Mouse (Mus musculus) neural tube, embryonic 14.5 days (tissue): Measurements from ENCODE around the gene Ppm1h. TPM values are rescaled to one million over a fixed set of nuclear protein-coding genes. Genes with fewer than 3 reads are reported as not detected.
A peak's percentile ranks its signal among the peaks of the same experiment; 100 is the strongest.
"Not testable (repeated sequence)": the region's sequence is repeated elsewhere in the genome, so short reads cannot be mapped to it uniquely, and the experiment has no call there.

Source experiments
- ATAC-seq: fragments of 200-750 bp; cut with Nextera tagmentation; 2 replicates; pipeline ENCODE4 v1.8.0; 2017; ENCODE audit warnings: low read depth, mild to moderate bottlenecking, moderate TSS enrichment, moderate library complexity
- H3K27ac ChIP-seq: fragments of 300-500 bp; sonication (generic); 2 replicates; pipeline ENCODE4 v1.5.1; 2014; ENCODE audit warnings: low read depth, mild to moderate bottlenecking, control low read depth, low read length, moderate library complexity, mixed read lengths
- H3K27me3 ChIP-seq: fragments of 300-500 bp; sonication (generic); 2 replicates; pipeline ENCODE4 v1.6.1; 2014; ENCODE audit warnings: low read length; ENCODE audit not compliant: control insufficient read depth, insufficient read depth
- H3K36me3 ChIP-seq: fragments of 300-500 bp; sonication (generic); 2 replicates; pipeline ENCODE4 v1.6.1; 2014; ENCODE audit warnings: low read length, mixed read lengths; ENCODE audit not compliant: control insufficient read depth, insufficient read depth
- H3K4me1 ChIP-seq: fragments of 300-500 bp; sonication (generic); 2 replicates; pipeline ENCODE4 v1.6.1; 2014; ENCODE audit warnings: low read length; ENCODE audit not compliant: control insufficient read depth, insufficient read depth
- H3K4me2 ChIP-seq: fragments of 300-500 bp; sonication (generic); 2 replicates; pipeline ENCODE4 v1.6.1; 2014; ENCODE audit warnings: mild to moderate bottlenecking, low read depth, low read length, control low read depth
- H3K4me3 ChIP-seq: fragments of 300-500 bp; sonication (generic); 2 replicates; pipeline ENCODE4 v1.5.1; 2014; ENCODE audit warnings: low read depth, low read length, control low read depth, mixed read lengths
- H3K9ac ChIP-seq: fragments of 300-500 bp; sonication (generic); replicated peaks from 2 replicates; pipeline ENCODE4 v1.6.1; 2014; ENCODE audit warnings: low read depth, mild to moderate bottlenecking, control low read depth, low read length, mixed read lengths
- H3K9me3 ChIP-seq: fragments of 300-500 bp; sonication (generic); 2 replicates; pipeline ENCODE4 v1.6.1; 2016; ENCODE audit warnings: low read length; ENCODE audit not compliant: control insufficient read depth
- WGBS: fragments of 180-500 bp; shearing (Covaris S2); extraction: QIAGEN DNeasy Blood & Tissue Kit; methylation state at CpG from one replicate; pipeline ENCODE4 v1.1.7; 2014; 5-methylcytosine and 5-hydroxymethylcytosine counted together
- polyA plus RNA-seq: library from polyadenylated mRNA; unstranded; fragments of >200 nt; fragmentation: Nextera tagmentation; extraction: Ambion mirVana; gene quantifications from 2 replicates; pipeline ENCODE4 v1.2.1, GENCODE M21; 2014

The Ppm1h gene
- polyA plus RNA-seq, 1 experiment from 2014 or later, result 41.5 TPM

- H3K27me3 ChIP-seq, H3K4me3 ChIP-seq, H3K4me2 ChIP-seq, ATAC-seq, H3K36me3 ChIP-seq, H3K9me3 ChIP-seq, H3K27ac ChIP-seq, H3K9ac ChIP-seq: not testable (repeated sequence)
- H3K4me1 ChIP-seq, result peaks cover 18% of the 10 kb centered on the region
- WGBS, result 34% methylated on average over 4 of the region's 5 CpGs
These were observed 287.1 kb downstream of the Ppm1h start for GRCm38 (mm10) chr10:122965650-122966049.

GRCm38 (mm10) chr10:122966421-122966820 lies 287.9 kb downstream of the Ppm1h start:
- H3K4me2 ChIP-seq, result no peak overlapping the region
- no peak for ATAC-seq
- no peak overlapping the region for H3K9ac ChIP-seq

GRCm38 (mm10) chr10:122970188-122970587 lies 291.6 kb downstream of the Ppm1h start:
- H3K4me2 ChIP-seq, result no peak overlapping the region
- H3K4me3 ChIP-seq, result no peak overlapping the region
- no peak overlapping the region for H3K9ac ChIP-seq
- no peaks in the 10 kb centered on the region for H3K4me1 ChIP-seq
- no peaks in the 10 kb centered on the region for H3K27me3 ChIP-seq
- no peak for ATAC-seq
- WGBS, result 93% methylated on average over 7 of the region's 7 CpGs
- no peaks in the 10 kb centered on the region for H3K36me3 ChIP-seq
- H3K9me3 ChIP-seq, result no peaks in the 10 kb centered on the region
- H3K27ac ChIP-seq, result no peak overlapping the region

More at GRCm38 (mm10) chr10:122966421-122966820, 287.9 kb downstream of the Ppm1h start:
- Histone ChIP-seq H3K36me3 (no peaks in the 10 kb centered on the region), H3K27me3 (no peaks in the 10 kb centered on the region), H3K4me3 (no peak overlapping the region), H3K9me3 (no peaks in the 10 kb centered on the region), H3K4me1 (peaks cover 18% of the 10 kb centered on the region), H3K27ac (no peak overlapping the region)
- WGBS, result 57% methylated on average over 7 of the region's 7 CpGs

GRCm38 (mm10) chr10:122973241-122973640 lies 294.7 kb downstream of the Ppm1h start:
- Histone ChIP-seq H3K27me3 (no peaks in the 10 kb centered on the region), H3K4me1 (peaks cover 5% of the 10 kb centered on the region; the same call in 1 of the 2 replicates), H3K4me2 (no peak overlapping the region), H3K27ac (no peak overlapping the region), H3K9ac (no peak overlapping the region), H3K4me3 (no peak overlapping the region), H3K9me3 (no peaks in the 10 kb centered on the region), H3K36me3 (no peaks in the 10 kb centered on the region)
- no peak for ATAC-seq

- Histone ChIP-seq H3K9ac (no peak overlapping the region), H3K9me3 (no peaks in the 10 kb centered on the region), H3K27me3 (no peaks in the 10 kb centered on the region), H3K4me2 (no peak overlapping the region), H3K4me1 (peaks cover 5% of the 10 kb centered on the region; the same call in 1 of the 2 replicates), H3K36me3 (no peaks in the 10 kb centered on the region), H3K4me3 (no peak overlapping the region), H3K27ac (no peak overlapping the region; the same call in 1 of the 2 replicates)
- no peak for ATAC-seq
- 73% methylated on average over 9 of the region's 9 CpGs for WGBS
These were observed 297.5 kb downstream of the Ppm1h start for GRCm38 (mm10) chr10:122976038-122976437.

- no peak for ATAC-seq
- H3K4me3 ChIP-seq, result no peak overlapping the region
- no peak overlapping the region for H3K9ac ChIP-seq
- no peaks in the 10 kb centered on the region for H3K36me3 ChIP-seq
- H3K27me3 ChIP-seq, result no peaks in the 10 kb centered on the region
- no peak overlapping the region for H3K4me2 ChIP-seq
- H3K4me1 ChIP-seq, result peaks cover 20% of the 10 kb centered on the region
- H3K27ac ChIP-seq, result no peak overlapping the region
- no peaks in the 10 kb centered on the region for H3K9me3 ChIP-seq
These were observed 300.8 kb downstream of the Ppm1h start for GRCm38 (mm10) chr10:122979356-122979755.

GRCm38 (mm10) chr10:122980123-122980522 lies 301.6 kb downstream of the Ppm1h start:
- Histone ChIP-seq H3K9me3 (no peaks in the 10 kb centered on the region), H3K27ac (no peak overlapping the region), H3K36me3 (no peaks in the 10 kb centered on the region), H3K9ac (no peak overlapping the region), H3K4me3 (no peak overlapping the region), H3K4me2 (no peak overlapping the region), H3K4me1 (peaks cover 20% of the 10 kb centered on the region), H3K27me3 (no peaks in the 10 kb centered on the region)
- 97% methylated on average over 12 of the region's 12 CpGs for WGBS
- no peak for ATAC-seq

- WGBS, result 51% methylated on average over 11 of the region's 11 CpGs
- Histone ChIP-seq H3K9me3 (no peaks in the 10 kb centered on the region), H3K9ac (peak overlapping the region; percentile 99; the same call in 1 of the 2 replicates), H3K4me1 (peaks cover 25% of the 10 kb centered on the region), H3K4me3 (peak overlapping the region; percentile 98), H3K27ac (peak overlapping the region; percentile 35), H3K36me3 (no peaks in the 10 kb centered on the region), H3K4me2 (peak overlapping the region; percentile 80), H3K27me3 (no peaks in the 10 kb centered on the region)
- ATAC-seq, result no peak
These were observed 304.5 kb downstream of the Ppm1h start for GRCm38 (mm10) chr10:122982909-122983578.

GRCm38 (mm10) chr10:122983579-122984530 lies 305.3 kb downstream of the Ppm1h start:
- Histone ChIP-seq H3K4me3 (peak overlapping the region; percentile 98), H3K4me1 (peaks cover 25% of the 10 kb centered on the region)
- 38% methylated on average over 10 of the region's 10 CpGs for WGBS

More at GRCm38 (mm10) chr10:122983579-122984530, 305.3 kb downstream of the Ppm1h start:
- Histone ChIP-seq H3K36me3 (no peaks in the 10 kb centered on the region), H3K27ac (peak overlapping the region; percentile 100), H3K9me3 (no peaks in the 10 kb centered on the region), H3K9ac (peak overlapping the region; percentile 99), H3K27me3 (no peaks in the 10 kb centered on the region), H3K4me2 (peak overlapping the region; percentile 80)
- ATAC-seq, result no peak
